Mouse (Mus musculus) olfactory bulb, adult 2 months (tissue): ENCODE results near the gene Myo5a.

Experiments
- CTCF ChIP-seq: fragments of 200-500 bp; IDR thresholded peaks from 2 replicates; pipeline ENCODE4 v1.5.1; 2012; ENCODE audit warnings: low read depth, mild to moderate bottlenecking, low read length, moderate library complexity; ENCODE audit not compliant: insufficient read depth
- POLR2A ChIP-seq: fragments of 200-500 bp; IDR thresholded peaks from 2 replicates; pipeline ENCODE4 v1.6.1; 2012; ENCODE audit warnings: mild to moderate bottlenecking, low read depth, low read length, moderate library complexity; ENCODE audit not compliant: insufficient read depth

DNA sequence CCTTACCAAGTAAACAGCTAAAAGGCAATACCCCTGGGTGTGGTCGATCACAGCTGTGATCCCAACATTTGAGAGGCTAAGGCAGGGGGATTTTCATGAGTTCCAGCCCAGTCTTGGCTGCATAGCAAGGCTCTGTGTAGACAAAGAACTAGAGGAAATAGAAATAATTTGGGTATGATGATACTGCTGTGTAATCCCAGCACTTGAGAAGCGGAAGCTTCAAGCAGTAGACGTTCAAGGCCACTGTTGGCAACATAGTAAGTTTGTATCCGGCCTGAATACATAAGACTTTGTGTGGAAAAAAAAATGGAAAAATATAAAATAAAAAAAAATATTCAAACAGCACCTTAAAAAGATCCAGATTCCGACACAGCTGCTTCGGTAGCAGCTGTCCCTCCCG lies 48.3 kb upstream of the Myo5a start:
- TF ChIP-seq CTCF (no peak), POLR2A (no peak)
